Mouse (Mus musculus): ENCODE results near the gene Rnaset2a.

- TF ChIP-seq CTCF (IDR thresholded peaks at IDR 0.05; ENCODE audit: low read depth) = no peak
- no peak for TF ChIP-seq EP300 (IDR thresholded peaks at IDR 0.05; ENCODE audit: low read depth)
Observed at GRCm38 (mm10) chr17:8193678-8194077, 45.8 kb upstream of the Rnaset2a start.

Measured in liver, embryonic 14.5 days (tissue).